ENCODE assay signal across 10 mouse cellular contexts in the genomic region with DNA sequence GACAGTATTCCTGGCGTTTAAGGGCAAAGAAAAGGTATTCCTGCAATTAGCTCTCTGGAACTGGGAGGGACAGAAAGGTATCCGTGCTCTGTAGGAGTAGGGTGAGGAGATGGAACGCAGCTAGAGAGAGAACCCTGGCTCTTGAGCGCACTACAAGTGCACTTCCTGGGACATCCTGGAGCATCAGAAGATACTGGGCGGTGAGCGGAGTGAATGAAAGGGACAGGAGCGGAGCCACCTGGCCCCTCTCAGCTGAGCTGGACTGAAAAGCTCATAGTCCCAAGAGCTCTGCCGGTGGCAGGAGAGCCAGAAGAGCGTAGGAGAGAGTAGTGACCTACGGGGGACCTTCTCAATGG. TPM values are rescaled to one million over a fixed set of nuclear protein-coding genes. Genes with fewer than 3 reads are reported as not detected.
A peak's percentile ranks its signal among the peaks of the same experiment; 100 is the strongest.
DNase-seq lines count a peak whose midpoint lies in the region; ATAC-seq and TF ChIP-seq lines count a peak whose summit lies in the region.
"Had no signal": no experiment of that assay in that cellular context is flagged by ENCODE, and none has a peak within 500 bp of the region (broad histone marks: within the 10 kb centered on the region; RNA-seq: fewer than 3 reads in every experiment).

No protein-coding gene starts in this region.

- no peak for DNase-seq in heart, adult 18-20 months
- DNase-seq in ES-E14 (ENCODE audit: low read depth, low spot score): no peak
- DNase-seq in hindbrain, embryonic 11.5 days (ENCODE audit: low spot score): no peak
- DNase-seq in adrenal gland, postnatal 25 days: no peak
- DNase-seq in thymus, postnatal 10 days (ENCODE audit: low spot score in 2 of 2): no peak
- no peak for DNase-seq in spleen, postnatal 14 days (ENCODE audit: low spot score in 2 of 2)
- DNase-seq: lung, postnatal 4 days; thymus, postnatal 4 days had no signal

- H3K27me3 ChIP-seq in heart, embryonic 12.5 days (replicated peaks): peaks cover 75% of the 10 kb centered on the region
- H3K27me3 ChIP-seq in hindbrain, embryonic 11.5 days (ENCODE audit: control insufficient read depth, insufficient read depth, low read length): 0 out of 2 replicates have a peak, but pooled peaks cover 4% of the 10 kb centered on the region
- H3K27me3 ChIP-seq in midbrain, embryonic 12.5 days: no peaks in the 10 kb centered on the region; the same call in 1 of the 2 replicates

- no peak for ATAC-seq in heart, embryonic 12.5 days (ENCODE audit: insufficient number of reproducible peaks, low FRiP score)
- ATAC-seq in hindbrain, embryonic 11.5 days (ENCODE audit: low FRiP score): 0 out of 2 replicates have a peak, but pooled peaks have one; percentile 8
- no peak for ATAC-seq in midbrain, embryonic 12.5 days (ENCODE audit: low FRiP score, low read depth)

- H3K4me2 ChIP-seq in heart, embryonic 12.5 days: peak overlapping the region; percentile 58
- H3K4me2 ChIP-seq in hindbrain, embryonic 11.5 days (replicated peaks; ENCODE audit: low read depth, low read length): peak overlapping the region; percentile 70
- peak overlapping the region; percentile 78 for H3K4me2 ChIP-seq in midbrain, embryonic 12.5 days (replicated peaks)

- H3K4me3 ChIP-seq in heart, embryonic 12.5 days: peak overlapping the region; percentile 31; the same call in 1 of the 2 replicates
- H3K4me3 ChIP-seq in ES-E14 (ENCODE audit: insufficient read depth in 1 of 2, low read depth in 1 of 2, low read length in 2 of 2, poor library complexity in 1 of 2, severe bottlenecking in 1 of 2): peak overlapping the region; percentile 36 to 39; a peak in 2 of 4 replicates
- peak overlapping the region; percentile 80 for H3K4me3 ChIP-seq in hindbrain, embryonic 11.5 days (ENCODE audit: low read depth, low read length)
- peak overlapping the region; percentile 85 for H3K4me3 ChIP-seq in midbrain, embryonic 12.5 days

- 22% methylated on average over 10 of the region's 10 CpGs for WGBS in heart, embryonic 12.5 days
- 11% methylated on average over 10 of the region's 10 CpGs for WGBS in hindbrain, embryonic 11.5 days
- WGBS in midbrain, embryonic 12.5 days: 10% methylated on average over 10 of the region's 10 CpGs

- peaks cover 20% of the 10 kb centered on the region for H3K4me1 ChIP-seq in heart, embryonic 12.5 days (replicated peaks)
- peaks cover 0 to 19% of the 10 kb centered on the region in 2 experiments; a peak in 2 of 4 replicates for H3K4me1 ChIP-seq in ES-E14 (ENCODE audit: control insufficient read depth in 2 of 2, insufficient read depth in 2 of 2, low read length in 2 of 2, poor library complexity in 1 of 2)
- H3K4me1 ChIP-seq in hindbrain, embryonic 11.5 days (replicated peaks; ENCODE audit: control insufficient read depth, insufficient read depth, low read length): peaks cover 4% of the 10 kb centered on the region; the same call in 1 of the 2 replicates
- H3K4me1 ChIP-seq in midbrain, embryonic 12.5 days: peaks cover 44% of the 10 kb centered on the region

- H3K27ac ChIP-seq in heart, embryonic 12.5 days (ENCODE audit: poor library complexity, severe bottlenecking): no peak overlapping the region
- H3K27ac ChIP-seq in ES-E14 (ENCODE audit: insufficient read depth, low read depth, low read length, poor library complexity, severe bottlenecking): no peak overlapping the region
- H3K27ac ChIP-seq in hindbrain, embryonic 11.5 days (ENCODE audit: low read depth, low read length): peak overlapping the region; percentile 82
- H3K27ac ChIP-seq in midbrain, embryonic 12.5 days (replicated peaks): peak overlapping the region; percentile 95

- peak overlapping the region; percentile 21; the same call in 1 of the 2 replicates for H3K9ac ChIP-seq in heart, embryonic 12.5 days
- H3K9ac ChIP-seq in ES-E14 (ENCODE audit: insufficient read depth, low read depth, low read length, poor library complexity, severe bottlenecking): no peak overlapping the region
- H3K9ac ChIP-seq in hindbrain, embryonic 11.5 days (ENCODE audit: low read depth, low read length): peak overlapping the region; percentile 95
- peak overlapping the region; percentile 97 for H3K9ac ChIP-seq in midbrain, embryonic 12.5 days (replicated peaks)

- no peaks in the 10 kb centered on the region for H3K36me3 ChIP-seq in heart, embryonic 12.5 days
- no peaks in the 10 kb centered on the region for H3K36me3 ChIP-seq in ES-E14 (ENCODE audit: control insufficient read depth, insufficient read depth, low read length, poor library complexity, severe bottlenecking)
- 0 out of 2 replicates have a peak, but pooled peaks cover 3% of the 10 kb centered on the region for H3K36me3 ChIP-seq in hindbrain, embryonic 11.5 days (ENCODE audit: control insufficient read depth, insufficient read depth, low read length)
- peaks cover 31% of the 10 kb centered on the region for H3K36me3 ChIP-seq in midbrain, embryonic 12.5 days

- H3K9me3 ChIP-seq in heart, embryonic 12.5 days (replicated peaks): no peaks in the 10 kb centered on the region
- H3K9me3 ChIP-seq in ES-E14 (ENCODE audit: control insufficient read depth, insufficient read depth, low read depth, low read length): no peaks in the 10 kb centered on the region
- H3K9me3 ChIP-seq in hindbrain, embryonic 11.5 days (ENCODE audit: control insufficient read depth, low read length): no peaks in the 10 kb centered on the region
- no peaks in the 10 kb centered on the region for H3K9me3 ChIP-seq in midbrain, embryonic 12.5 days

- in situ Hi-C loops in ES-E14 (cut with MboI; ENCODE audit: low sequenced_read_pairs in 2 of 2, unreplicated experiment in 2 of 2): no loop called here

TF ChIP-seq in ES-E14, 5 proteins besides CTCF, POLR2A, EP300 and RAD21:
- TF ChIP-seq CHD2 (IDR thresholded peaks at IDR 0.05; ENCODE audit: low read depth, low read length): no peak
- TF ChIP-seq ZC3H11A (IDR thresholded peaks at IDR 0.05; ENCODE audit: borderline replicate concordance, low read depth, low read length): no peak
- TF ChIP-seq HCFC1 (IDR thresholded peaks at IDR 0.05; ENCODE audit: borderline replicate concordance, insufficient read depth, low read length): no peak
- TF ChIP-seq MAFK (IDR thresholded peaks at IDR 0.05; ENCODE audit: insufficient read depth, low read depth, low read length): no peak
- no peak for TF ChIP-seq ZNF384 (IDR thresholded peaks at IDR 0.05; ENCODE audit: low read depth, low read length)

RNA-seq across cellular contexts. Expression of a gene that starts 8.6 kb away (rescaled TPM):
- 1.1 TPM in 2 replicates for polyA plus RNA-seq in heart, embryonic 12.5 days (2016; fragmentation: Nextera tagmentation; extraction: Ambion mirVana)
- total RNA-seq in heart, adult 18-20 months (2021): 1 to 10 TPM; 2.5 to 2.9 TPM
- total RNA-seq in ES-E14 (2012; rRNA removed): 3.2 and 5.5 TPM in 2 replicates
- 3.9 and 4.9 TPM in 2 replicates for polyA plus RNA-seq in hindbrain, embryonic 11.5 days (2014; fragmentation: Nextera tagmentation; extraction: Ambion mirVana)
- 10.8 and 11.0 TPM in 2 replicates for polyA plus RNA-seq in midbrain, embryonic 12.5 days (2016; fragmentation: Nextera tagmentation; extraction: Ambion mirVana)
- total RNA-seq in adrenal gland, postnatal 25 days (2021): 3.7 and 4.8 TPM in 2 replicates

RNA-seq across cellular contexts. Expression of a gene that starts 21.4 kb away (rescaled TPM):
- 23.6 and 23.7 TPM in 2 replicates for polyA plus RNA-seq in heart, embryonic 12.5 days (2016; fragmentation: Nextera tagmentation; extraction: Ambion mirVana)
- 10 to 100 TPM; 38.2 to 39.5 TPM for total RNA-seq in heart, adult 18-20 months (2021)
- total RNA-seq in ES-E14 (2012; rRNA removed): 83.7 and 95.8 TPM in 2 replicates
- polyA plus RNA-seq in hindbrain, embryonic 11.5 days (2014; fragmentation: Nextera tagmentation; extraction: Ambion mirVana): 32.7 and 32.8 TPM in 2 replicates
- polyA plus RNA-seq in midbrain, embryonic 12.5 days (2016; fragmentation: Nextera tagmentation; extraction: Ambion mirVana): 35.6 and 36.3 TPM in 2 replicates
- total RNA-seq in adrenal gland, postnatal 25 days (2021): 82.4 and 83.3 TPM in 2 replicates

RNA-seq across cellular contexts. Expression of a gene that starts 50.2 kb away (rescaled TPM):
- 30.7 and 34.1 TPM in 2 replicates for polyA plus RNA-seq in heart, embryonic 12.5 days (2016; fragmentation: Nextera tagmentation; extraction: Ambion mirVana)
- total RNA-seq in heart, adult 18-20 months (2021): 10 to 100 TPM; 11.8 to 15.0 TPM
- total RNA-seq in ES-E14 (2012; rRNA removed): 40.6 and 53.9 TPM in 2 replicates
- polyA plus RNA-seq in hindbrain, embryonic 11.5 days (2014; fragmentation: Nextera tagmentation; extraction: Ambion mirVana): 21.7 TPM in 2 replicates
- 31.9 and 39.1 TPM in 2 replicates for polyA plus RNA-seq in midbrain, embryonic 12.5 days (2016; fragmentation: Nextera tagmentation; extraction: Ambion mirVana)
- 119 and 156 TPM in 2 replicates for total RNA-seq in adrenal gland, postnatal 25 days (2021)

RNA-seq across cellular contexts. Expression of a gene that starts 52.8 kb away (rescaled TPM):
- polyA plus RNA-seq in heart, embryonic 12.5 days (2016; fragmentation: Nextera tagmentation; extraction: Ambion mirVana): 0.04 TPM in 1 of 2 replicates, not detected in the other
- total RNA-seq in heart, adult 18-20 months (2021): under 1 TPM in 1 of 2 experiments, not detected in 1; 0.15 TPM
- 3.9 and 7.9 TPM in 2 replicates for total RNA-seq in ES-E14 (2012; rRNA removed)
- polyA plus RNA-seq in hindbrain, embryonic 11.5 days (2014; fragmentation: Nextera tagmentation; extraction: Ambion mirVana): 0.19 and 0.21 TPM in 2 replicates
- 0.29 and 0.32 TPM in 2 replicates for polyA plus RNA-seq in midbrain, embryonic 12.5 days (2016; fragmentation: Nextera tagmentation; extraction: Ambion mirVana)
- total RNA-seq in adrenal gland, postnatal 25 days (2021): 0.52 and 0.67 TPM in 2 replicates

RNA-seq across cellular contexts. Expression of a gene that starts 53.5 kb away (rescaled TPM):
- polyA plus RNA-seq in heart, embryonic 12.5 days (2016; fragmentation: Nextera tagmentation; extraction: Ambion mirVana): 52.9 and 53.9 TPM in 2 replicates
- 100 to 1,000 TPM; 229 to 242 TPM for total RNA-seq in heart, adult 18-20 months (2021)
- 135 and 139 TPM in 2 replicates for total RNA-seq in ES-E14 (2012; rRNA removed)
- polyA plus RNA-seq in hindbrain, embryonic 11.5 days (2014; fragmentation: Nextera tagmentation; extraction: Ambion mirVana): 57.3 and 59.6 TPM in 2 replicates
- 53.1 and 58.0 TPM in 2 replicates for polyA plus RNA-seq in midbrain, embryonic 12.5 days (2016; fragmentation: Nextera tagmentation; extraction: Ambion mirVana)
- 111 and 128 TPM in 2 replicates for total RNA-seq in adrenal gland, postnatal 25 days (2021)

Comparison
In these comparisons a context has a peak if more than half of its experiments do, and no peak if none do; other contexts are left out.
1. H3K27ac ChIP-seq: peak in hindbrain, embryonic 11.5 days (single experiment) and midbrain, embryonic 12.5 days (single experiment); none in heart, embryonic 12.5 days (single experiment) and ES-E14 (single experiment).
2. H3K4me3 ChIP-seq: peak in every context shown above with its lines; median percentile 85 in midbrain, embryonic 12.5 days; 80 in hindbrain, embryonic 11.5 days; 38 in ES-E14; 31 in heart, embryonic 12.5 days.
3. Peak in every context shown above with its lines, with median percentiles within 50 percentile points of each other: H3K4me2 ChIP-seq.